ENCODE assay signal across 12 mouse cellular contexts in genomic region chr14:31383470-31384050, GRCm38 (mm10). TPM values are rescaled to one million over a fixed set of nuclear protein-coding genes. Genes with fewer than 3 reads are reported as not detected.
A peak's percentile ranks its signal among the peaks of the same experiment; 100 is the strongest.
DNase-seq lines count a peak whose midpoint lies in the region; ATAC-seq and TF ChIP-seq lines count a peak whose summit lies in the region.
"Had no signal": no experiment of that assay in that cellular context is flagged by ENCODE, and none has a peak within 500 bp of the region (broad histone marks: within the 10 kb centered on the region; RNA-seq: fewer than 3 reads in every experiment).

No protein-coding gene starts in this region.

- no peak for TF ChIP-seq CTCF in cerebellum, adult 2 months (IDR thresholded peaks at IDR 0.05; ENCODE audit: borderline replicate concordance, insufficient read depth, low read depth, low read length)
- no peak for TF ChIP-seq CTCF in layer of hippocampus, adult 2 months (conservative IDR thresholded peaks at IDR 0.05)

- peak overlapping the region; percentile 59; the same call in 1 of the 2 replicates for H3K27ac ChIP-seq in hindbrain, embryonic 10.5 days
- no peak overlapping the region for H3K27ac ChIP-seq in hindbrain, embryonic 11.5 days (ENCODE audit: low read depth, low read length)
- H3K27ac ChIP-seq in cerebellum, adult 2 months (ENCODE audit: insufficient read depth, low read length) = peak overlapping the region; percentile 62
- peak overlapping the region; percentile 94 for H3K27ac ChIP-seq in layer of hippocampus, adult 2 months
- no peak overlapping the region for H3K27ac ChIP-seq in hindbrain, embryonic 14.5 days
- H3K27ac ChIP-seq: stomach, postnatal 0 days had no signal

- peaks cover 41% of the 10 kb centered on the region for H3K4me1 ChIP-seq in hindbrain, embryonic 10.5 days (replicated peaks)
- H3K4me1 ChIP-seq in hindbrain, embryonic 11.5 days (replicated peaks; ENCODE audit: control insufficient read depth, insufficient read depth, low read length) = peaks cover 2% of the 10 kb centered on the region; the same call in 1 of the 2 replicates
- peaks cover 59% of the 10 kb centered on the region for H3K4me1 ChIP-seq in cerebellum, adult 2 months (ENCODE audit: control insufficient read depth, insufficient read depth, low read length)
- H3K4me1 ChIP-seq in hindbrain, embryonic 14.5 days (replicated peaks; ENCODE audit: control insufficient read depth, insufficient read depth, low read length) = peaks cover 12% of the 10 kb centered on the region

- H3K4me2 ChIP-seq in hindbrain, embryonic 11.5 days (replicated peaks; ENCODE audit: low read depth, low read length) = no peak overlapping the region
- H3K4me2 ChIP-seq in hindbrain, embryonic 14.5 days (replicated peaks) = no peak overlapping the region

- no peak for TF ChIP-seq POLR2A in cerebellum, adult 2 months (IDR thresholded peaks at IDR 0.05; ENCODE audit: borderline replicate concordance, insufficient read depth, low read length)

- H3K36me3 ChIP-seq in hindbrain, embryonic 10.5 days = peaks cover 12% of the 10 kb centered on the region; the same call in 1 of the 2 replicates
- H3K36me3 ChIP-seq in hindbrain, embryonic 11.5 days (ENCODE audit: control insufficient read depth, insufficient read depth, low read length) = no peaks in the 10 kb centered on the region
- peaks cover 30% of the 10 kb centered on the region for H3K36me3 ChIP-seq in hindbrain, embryonic 14.5 days (replicated peaks; ENCODE audit: control insufficient read depth, insufficient read depth)

- H3K9ac ChIP-seq in hindbrain, embryonic 11.5 days (ENCODE audit: low read depth, low read length) = no peak overlapping the region
- H3K9ac ChIP-seq in hindbrain, embryonic 14.5 days = no peak overlapping the region

- no peak overlapping the region for H3K4me3 ChIP-seq in hindbrain, embryonic 10.5 days
- H3K4me3 ChIP-seq in hindbrain, embryonic 11.5 days (ENCODE audit: low read depth, low read length) = no peak overlapping the region
- no peak overlapping the region for H3K4me3 ChIP-seq in cerebellum, adult 2 months (replicated peaks; ENCODE audit: insufficient read depth, low read depth, low read length)
- H3K4me3 ChIP-seq in layer of hippocampus, adult 2 months = peak overlapping the region; percentile 18; the same call in 1 of the 2 replicates
- no peak overlapping the region for H3K4me3 ChIP-seq in hindbrain, embryonic 14.5 days (replicated peaks; ENCODE audit: low read length)

- no peak for DNase-seq in hindbrain, embryonic 10.5 days (ENCODE audit: low spot score)
- no peak for DNase-seq in hindbrain, embryonic 11.5 days (ENCODE audit: low spot score)
- peak; percentile 74 to 78 for DNase-seq in cerebellum, adult 2 months
- DNase-seq in layer of hippocampus, adult 2 months (ENCODE audit: low spot score in 2 of 2) = peak; percentile 79 to 84
- DNase-seq in right cerebral cortex, postnatal 10 days (ENCODE audit: low spot score in 2 of 2) = peak; percentile 78 to 88
- DNase-seq in spleen, postnatal 10 days (ENCODE audit: low spot score in 2 of 2) = no peak
- DNase-seq in hindbrain, embryonic 14.5 days (ENCODE audit: low spot score) = no peak
- DNase-seq: gastrocnemius, postnatal 10 days; kidney, postnatal 14 days had no signal

- peaks cover 5% of the 10 kb centered on the region for H3K9me3 ChIP-seq in hindbrain, embryonic 10.5 days
- H3K9me3 ChIP-seq in hindbrain, embryonic 11.5 days (ENCODE audit: control insufficient read depth, low read length) = no peaks in the 10 kb centered on the region
- H3K9me3 ChIP-seq in hindbrain, embryonic 14.5 days (ENCODE audit: control insufficient read depth, low read length) = no peaks in the 10 kb centered on the region

- ATAC-seq in hindbrain, embryonic 11.5 days (ENCODE audit: low FRiP score) = no peak
- ATAC-seq in erythroid progenitor cell, adult 5-6 weeks (replicated peaks; ENCODE audit: low FRiP score, poor library complexity, severe bottlenecking) = no peak
- no peak for ATAC-seq in hindbrain, embryonic 14.5 days (ENCODE audit: low FRiP score)

- no peaks in the 10 kb centered on the region for H3K27me3 ChIP-seq in hindbrain, embryonic 10.5 days (ENCODE audit: insufficient read depth, poor library complexity, severe bottlenecking)
- H3K27me3 ChIP-seq in hindbrain, embryonic 11.5 days (ENCODE audit: control insufficient read depth, insufficient read depth, low read length) = no peaks in the 10 kb centered on the region
- no peaks in the 10 kb centered on the region for H3K27me3 ChIP-seq in cerebellum, adult 2 months (ENCODE audit: control insufficient read depth, insufficient read depth, low read length)
- no peaks in the 10 kb centered on the region for H3K27me3 ChIP-seq in hindbrain, embryonic 14.5 days (ENCODE audit: control insufficient read depth, insufficient read depth, low read length)
- H3K27me3 ChIP-seq: CH12.LX had no signal

- 86% methylated on average over 11 of the region's 11 CpGs for WGBS in hindbrain, embryonic 10.5 days
- 77% methylated on average over 11 of the region's 11 CpGs for WGBS in hindbrain, embryonic 11.5 days
- WGBS in cerebellum, adult 2 months = 7% methylated on average over 11 of the region's 11 CpGs
- WGBS in hindbrain, embryonic 14.5 days = 63% methylated on average over 11 of the region's 11 CpGs

RNA-seq across cellular contexts. Expression of gene Capn7, which starts 47.1 kb away (rescaled TPM):
- 28.5 and 29.4 TPM in 2 replicates for polyA plus RNA-seq in hindbrain, embryonic 10.5 days (2016; fragmentation: Nextera tagmentation; extraction: Ambion mirVana)
- 45.2 and 46.3 TPM in 2 replicates for polyA plus RNA-seq in hindbrain, embryonic 11.5 days (2014; fragmentation: Nextera tagmentation; extraction: Ambion mirVana)
- polyA plus RNA-seq in cerebellum, adult 2 months (2012; rRNA removed) = 38.0 and 40.4 TPM in 2 replicates
- total RNA-seq in layer of hippocampus, adult 2 months (2021) = 10 to 100 TPM; 35.6 to 39.4 TPM
- 18.0 and 29.9 TPM in 2 replicates for total RNA-seq in erythroid progenitor cell, adult 5-6 weeks (2015; ENCODE audit: low replicate concordance)
- 19.0 and 23.8 TPM in 2 replicates for total RNA-seq in erythroid progenitor cell, adult 5-6 weeks (2017; ENCODE audit: low replicate concordance)
- 90.6 and 103 TPM in 2 replicates for polyA plus RNA-seq in hindbrain, embryonic 14.5 days (2014; fragmentation: Nextera tagmentation; extraction: Ambion mirVana)

RNA-seq across cellular contexts. Expression of gene Sh3bp5, which starts 52.3 kb away (rescaled TPM):
- 19.3 and 23.7 TPM in 2 replicates for polyA plus RNA-seq in hindbrain, embryonic 10.5 days (2016; fragmentation: Nextera tagmentation; extraction: Ambion mirVana)
- 13.6 and 17.3 TPM in 2 replicates for polyA plus RNA-seq in hindbrain, embryonic 11.5 days (2014; fragmentation: Nextera tagmentation; extraction: Ambion mirVana)
- 72.9 and 77.1 TPM in 2 replicates for polyA plus RNA-seq in cerebellum, adult 2 months (2012; rRNA removed)
- total RNA-seq in layer of hippocampus, adult 2 months (2021) = 100 to 1,000 TPM; 147 to 158 TPM
- 6.8 and 9.6 TPM in 2 replicates for total RNA-seq in erythroid progenitor cell, adult 5-6 weeks (2015; ENCODE audit: low replicate concordance)
- total RNA-seq in erythroid progenitor cell, adult 5-6 weeks (2017; ENCODE audit: low replicate concordance) = 3.9 and 6.7 TPM in 2 replicates
- 86.9 and 93.7 TPM in 2 replicates for polyA plus RNA-seq in hindbrain, embryonic 14.5 days (2014; fragmentation: Nextera tagmentation; extraction: Ambion mirVana)

RNA-seq across cellular contexts. Expression of gene Dnah1, which starts 59.9 kb away (rescaled TPM):
- polyA plus RNA-seq in hindbrain, embryonic 10.5 days (2016; fragmentation: Nextera tagmentation; extraction: Ambion mirVana) = 6.2 and 7.1 TPM in 2 replicates
- polyA plus RNA-seq in hindbrain, embryonic 11.5 days (2014; fragmentation: Nextera tagmentation; extraction: Ambion mirVana) = 5.9 and 6.1 TPM in 2 replicates
- 1.3 and 1.9 TPM in 2 replicates for polyA plus RNA-seq in cerebellum, adult 2 months (2012; rRNA removed)
- 1 to 10 TPM; 4.6 to 5.8 TPM for total RNA-seq in layer of hippocampus, adult 2 months (2021)
- 0.36 TPM in 1 of 2 replicates, not detected in the other for total RNA-seq in erythroid progenitor cell, adult 5-6 weeks (2015; ENCODE audit: low replicate concordance)
- total RNA-seq in erythroid progenitor cell, adult 5-6 weeks (2017; ENCODE audit: low replicate concordance) = under 0.01 TPM in 1 of 2 replicates, not detected in the other
- 3.6 and 4.3 TPM in 2 replicates for polyA plus RNA-seq in hindbrain, embryonic 14.5 days (2014; fragmentation: Nextera tagmentation; extraction: Ambion mirVana)

Comparison
In these comparisons a context has a peak if more than half of its experiments do, and no peak if none do; other contexts are left out.
1. H3K27ac ChIP-seq: peak in hindbrain, embryonic 10.5 days (single experiment), cerebellum, adult 2 months (single experiment) and layer of hippocampus, adult 2 months (single experiment); none in hindbrain, embryonic 11.5 days (single experiment) and hindbrain, embryonic 14.5 days (single experiment).
2. DNase-seq: peak in cerebellum, adult 2 months (2 of 2), layer of hippocampus, adult 2 months (2 of 2) and right cerebral cortex, postnatal 10 days (2 of 2); none in hindbrain, embryonic 10.5 days (single experiment), hindbrain, embryonic 11.5 days (single experiment), spleen, postnatal 10 days (0 of 2) and hindbrain, embryonic 14.5 days (single experiment).